Mouse (Mus musculus) A20 (cell line): ENCODE results near the gene Ptgfrn.

Experiments used
- DNase-seq: peaks from one replicate; pipeline ENCODE4 v3.0.0-alpha.2; 2011; ENCODE audit warnings: low read depth, low spot score

Ptgfrn gene

GRCm38 (mm10) chr3:101110043-101110837 is at the start of gene Ptgfrn:
Gene Ptgfrn (minus strand): TSS chr3:101110278.
- no peak for DNase-seq

DNA sequence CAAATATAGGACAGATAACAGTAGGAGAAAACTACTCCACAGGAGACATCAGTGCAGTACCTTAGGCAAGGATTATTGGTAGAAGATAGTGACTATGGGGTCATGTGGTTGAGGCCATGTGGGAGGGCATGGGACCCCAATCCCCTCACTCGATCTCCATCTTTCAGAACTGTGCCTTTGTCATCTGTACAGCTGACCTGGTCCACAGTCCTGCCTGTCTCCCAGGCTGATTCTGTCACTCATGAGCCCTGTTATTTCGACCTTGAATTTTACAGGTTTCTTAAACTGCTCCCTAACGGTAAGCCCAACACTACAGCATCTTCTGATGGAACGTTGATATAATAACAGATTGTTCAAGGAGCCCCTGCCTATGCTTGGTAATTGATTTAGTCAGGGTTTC is 49.6 kb upstream of the Ptgfrn start:
- no peak for DNase-seq

DNA sequence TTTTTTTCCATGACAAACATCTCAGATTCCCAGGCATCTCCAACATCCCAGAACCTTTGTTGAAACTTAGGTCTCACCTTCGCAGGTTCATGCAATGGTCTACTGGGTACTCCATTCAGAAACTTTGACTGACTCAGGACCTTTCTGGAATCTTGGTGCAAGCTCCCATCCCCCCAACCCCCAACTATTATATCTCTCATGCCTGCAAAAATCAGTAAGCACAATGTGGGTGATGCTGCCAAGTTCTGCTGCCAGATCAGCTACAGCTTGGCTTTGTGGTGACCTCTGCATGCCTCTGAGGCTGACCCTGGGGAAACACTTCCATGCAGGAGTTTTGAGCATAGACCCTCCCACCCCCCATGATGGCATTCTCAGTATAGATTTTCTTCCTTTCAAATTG is 44.0 kb upstream of the Ptgfrn start:
- no peak for DNase-seq

DNA sequence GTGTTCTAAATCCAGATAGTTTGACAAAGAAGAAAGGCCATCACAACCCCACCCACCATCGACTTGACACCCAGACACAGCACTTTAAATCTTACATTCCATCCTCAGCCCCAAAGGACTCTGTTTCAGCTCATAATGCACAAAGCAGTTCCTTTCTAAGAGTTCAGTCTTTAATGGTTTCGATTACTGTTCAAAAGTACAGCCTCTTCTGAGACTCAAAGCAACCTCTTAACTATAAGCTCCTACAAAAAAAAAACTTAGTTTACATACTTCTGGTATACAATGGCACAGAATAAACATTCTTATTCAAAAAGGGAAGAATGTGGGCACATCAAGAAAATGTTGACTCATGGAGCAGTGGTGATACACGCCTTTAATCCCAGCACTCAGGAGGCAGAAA is 43.3 kb upstream of the Ptgfrn start:
- no peak for DNase-seq

DNA sequence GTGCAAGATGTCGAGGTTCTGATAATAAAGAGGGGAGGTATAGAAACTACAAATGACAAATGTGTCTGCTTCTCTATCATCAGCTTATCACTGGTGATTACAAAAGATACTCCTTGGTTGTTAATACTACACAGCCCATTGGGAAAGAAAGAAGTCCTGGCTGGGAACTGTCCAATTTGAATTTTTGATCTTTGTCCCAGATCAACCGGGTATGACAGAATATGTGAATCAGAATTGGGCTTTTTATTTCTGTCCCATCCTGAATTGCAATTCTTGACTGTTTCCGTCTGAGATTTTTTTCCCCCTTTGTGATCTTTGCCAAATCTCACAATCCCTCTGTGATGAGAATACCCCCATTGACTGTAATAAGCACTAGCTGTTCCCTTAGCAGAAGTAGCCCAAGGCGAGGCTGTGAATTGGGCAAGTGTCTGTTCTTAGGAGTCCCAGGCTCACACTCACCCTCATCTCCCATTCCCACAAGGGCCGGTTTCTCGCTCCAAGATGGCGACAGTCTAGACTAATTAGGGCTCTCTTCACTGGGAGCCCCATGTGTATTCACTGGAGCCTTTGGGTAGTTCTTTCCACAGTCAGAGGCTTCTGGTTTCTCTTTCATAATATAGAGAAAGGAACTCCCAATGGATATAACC is 36.2 kb upstream of the Ptgfrn start:
- DNase-seq = no peak

- DNase-seq = no peak
Measured at GRCm38 (mm10) chr3:101145292-101146046, 35.4 kb upstream of the Ptgfrn start.

GRCm38 (mm10) chr3:101144366-101144948 is 34.4 kb upstream of the Ptgfrn start:
- DNase-seq = no peak

DNA sequence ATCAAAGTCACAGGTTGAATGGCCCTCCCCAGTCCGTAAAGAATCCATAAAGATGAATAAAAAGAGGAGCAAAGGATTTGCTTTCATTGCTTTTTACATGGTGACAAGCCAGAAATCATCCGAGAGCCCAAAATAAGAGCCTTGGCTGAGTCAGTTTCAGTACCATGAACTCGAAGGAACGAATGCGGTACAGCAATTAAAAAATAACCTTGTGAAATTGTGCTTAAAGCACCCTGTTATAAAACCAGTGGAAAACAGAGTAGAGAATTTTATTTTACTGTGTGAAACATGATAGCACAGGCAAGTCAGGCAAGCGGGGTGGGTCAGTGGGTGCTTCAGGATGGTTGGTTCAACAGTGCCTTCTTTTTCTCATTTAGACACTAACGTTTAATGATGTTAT is 33.4 kb upstream of the Ptgfrn start:
- no peak for DNase-seq

DNA sequence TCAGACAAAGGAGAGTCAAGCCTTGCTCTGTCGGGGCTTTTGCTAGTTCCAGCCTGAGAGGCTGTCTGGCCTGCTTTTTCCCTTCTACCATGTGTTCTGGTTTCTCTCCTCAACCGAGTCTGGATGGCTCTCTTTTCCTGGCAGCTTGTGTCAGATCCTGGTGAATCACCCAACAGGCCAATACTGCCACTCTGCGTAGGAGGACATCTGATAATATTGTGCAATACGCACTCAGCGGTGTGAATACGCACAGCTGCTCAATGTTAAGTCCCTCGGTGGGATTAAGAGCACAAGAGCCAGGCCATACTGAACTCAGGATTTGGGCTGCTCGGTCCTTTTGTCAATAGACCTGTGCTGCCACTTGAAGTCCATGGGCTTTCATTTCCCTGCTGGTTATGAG is 31.8 kb upstream of the Ptgfrn start:
- DNase-seq = no peak

- DNase-seq = no peak
Measured at GRCm38 (mm10) chr3:101139958-101140357, 29.9 kb upstream of the Ptgfrn start.

GRCm38 (mm10) chr3:101136483-101136882 is 26.4 kb upstream of the Ptgfrn start:
- no peak for DNase-seq

- DNase-seq = no peak
Measured at GRCm38 (mm10) chr3:101134861-101135260, 24.8 kb upstream of the Ptgfrn start.

DNA sequence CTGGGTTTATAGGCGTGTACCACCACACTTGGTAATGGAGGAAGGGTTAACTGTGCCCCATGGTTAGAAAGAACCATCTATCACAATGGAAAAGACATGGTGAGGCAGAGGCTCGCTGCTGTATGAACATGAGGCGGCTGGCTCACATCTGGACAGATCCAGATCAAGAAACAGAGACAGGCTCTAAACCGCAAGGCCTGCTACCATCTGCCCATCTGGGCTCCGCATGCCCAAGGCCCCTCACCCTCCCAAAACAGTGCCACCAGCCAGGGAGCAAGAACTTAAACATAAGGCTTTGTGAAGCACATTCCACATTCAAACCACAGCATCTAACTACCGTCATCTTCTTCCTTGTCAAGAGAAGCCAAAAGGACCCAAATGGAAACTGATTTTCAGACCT is 22.9 kb upstream of the Ptgfrn start:
- DNase-seq = no peak

DNA sequence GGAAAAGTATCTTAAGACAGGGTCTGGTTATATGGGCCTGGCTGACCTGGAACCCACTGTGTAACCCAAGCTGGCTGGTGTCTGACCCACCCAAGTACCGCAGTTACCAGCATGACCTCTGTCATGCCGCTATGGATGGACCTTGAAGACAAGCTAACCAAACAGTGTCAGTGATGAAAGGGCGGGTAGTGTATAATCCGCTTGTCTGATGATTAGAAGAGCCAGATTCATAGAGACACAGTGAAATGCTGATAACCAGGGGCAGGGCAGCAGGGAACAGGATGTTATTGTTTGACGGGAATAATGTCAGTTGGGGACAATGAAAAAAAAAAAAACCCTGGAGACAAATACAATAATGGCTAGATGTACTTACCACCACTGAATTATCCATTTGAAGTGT is 21.7 kb upstream of the Ptgfrn start:
- no peak for DNase-seq

GRCm38 (mm10) chr3:101130526-101130925 is 20.4 kb upstream of the Ptgfrn start:
- DNase-seq = no peak

- no peak for DNase-seq
Measured at GRCm38 (mm10) chr3:101129620-101130019, 19.5 kb upstream of the Ptgfrn start.

- no peak for DNase-seq
Measured at GRCm38 (mm10) chr3:101129090-101129489, 19.0 kb upstream of the Ptgfrn start.

DNA sequence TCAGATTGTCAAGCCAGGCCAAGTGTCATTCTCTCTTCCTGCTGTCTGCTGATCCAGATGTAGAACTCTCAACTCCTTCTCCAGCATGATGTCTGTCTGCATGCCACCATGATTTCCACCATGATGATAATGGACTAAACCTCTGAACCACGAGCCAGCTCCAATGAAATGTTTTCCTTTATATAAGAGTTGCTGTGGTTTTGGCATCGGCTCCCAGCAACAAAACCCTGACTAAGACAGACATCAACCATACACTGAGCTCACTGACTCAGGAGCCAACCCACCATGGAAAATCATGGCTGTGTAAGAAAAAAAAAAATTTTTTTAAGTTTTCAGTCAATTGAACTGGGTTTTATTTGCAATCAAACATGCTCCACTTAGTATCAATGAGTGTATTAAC is 17.7 kb upstream of the Ptgfrn start:
- no peak for DNase-seq

DNA sequence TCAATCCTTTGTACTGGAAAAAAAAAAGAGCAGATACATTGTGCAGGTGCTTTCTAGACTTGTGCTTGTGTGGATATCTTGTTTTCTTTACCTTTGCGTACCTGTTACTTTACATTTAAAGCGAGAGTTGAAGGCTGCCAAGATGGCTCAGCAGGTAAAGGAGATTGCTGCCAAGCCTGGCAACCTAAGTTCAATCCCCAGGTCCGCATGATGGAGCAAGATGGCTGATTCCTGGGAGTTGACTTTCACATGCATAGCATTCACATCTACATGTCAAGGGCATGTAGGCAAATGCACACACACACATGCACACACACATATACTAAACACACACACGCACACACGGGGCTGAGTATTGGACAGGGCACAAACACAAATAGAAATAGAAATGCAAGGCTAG is 14.6 kb upstream of the Ptgfrn start:
- no peak for DNase-seq

DNA sequence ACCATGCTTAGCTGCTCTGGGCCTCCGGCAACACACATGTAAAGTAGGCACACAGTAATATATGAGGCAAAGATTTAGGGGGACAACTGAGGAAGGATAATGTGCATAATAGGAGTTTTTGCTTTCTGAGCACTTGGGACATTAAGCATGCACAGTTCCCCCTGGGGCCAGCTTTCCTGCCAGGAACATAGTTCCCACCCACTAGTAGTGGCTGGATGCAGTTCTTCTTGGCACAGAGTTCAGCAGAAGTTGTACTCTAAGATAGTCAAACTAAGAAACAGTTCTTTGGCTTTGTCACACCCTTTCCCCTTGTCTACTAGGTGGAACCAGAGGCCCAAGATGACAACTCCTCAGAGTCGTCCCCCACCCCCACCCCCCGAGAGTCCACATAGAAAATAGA is 12.4 kb upstream of the Ptgfrn start:
- no peak for DNase-seq

DNA sequence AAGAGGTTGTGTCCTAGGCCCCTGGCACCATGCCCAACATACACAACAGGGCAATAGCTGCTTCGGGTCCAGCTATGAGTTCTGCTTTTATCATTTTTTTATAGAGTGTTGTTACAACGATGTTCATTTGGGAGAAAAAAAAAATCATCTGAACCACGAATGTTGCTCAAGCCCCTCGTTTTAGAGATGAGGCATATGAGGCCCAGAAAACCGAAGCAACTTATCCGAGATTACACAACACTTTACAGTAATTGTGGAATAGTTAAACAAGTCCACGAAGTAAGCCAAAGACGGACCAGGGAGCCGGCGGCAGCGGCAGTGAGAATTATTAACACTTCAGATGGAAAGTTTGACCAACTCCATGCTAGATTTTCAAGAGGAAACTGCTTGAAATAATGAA is 7.7 kb upstream of the Ptgfrn start:
- no peak for DNase-seq

DNA sequence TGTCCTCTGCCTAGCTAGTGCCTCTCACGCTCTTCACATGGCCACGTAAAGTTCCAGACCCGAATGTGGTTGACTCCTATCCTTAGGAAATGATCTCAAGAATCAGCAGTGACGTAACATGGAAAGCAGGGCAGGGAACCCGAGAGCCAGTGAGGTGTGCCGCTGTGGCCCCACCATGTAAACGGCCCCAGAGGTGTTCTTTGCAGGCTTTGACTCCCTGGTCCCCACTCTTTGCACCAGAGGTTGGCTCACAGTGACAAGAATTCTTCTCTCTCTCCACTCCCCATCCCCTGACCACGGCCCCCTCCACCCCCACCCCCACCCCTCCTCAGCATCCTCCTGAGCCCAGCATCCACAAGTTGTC is 7.3 kb upstream of the Ptgfrn start:
- DNase-seq = no peak
